Mouse (Mus musculus) heart, embryonic 11.5 days (tissue): Measurements from ENCODE around the gene Map2k6. TPM values are rescaled to one million over a fixed set of nuclear protein-coding genes. Genes with fewer than 3 reads are reported as not detected.

ENCODE experiments used
- ATAC-seq: fragments of 200-750 bp; cut with Nextera tagmentation; replicated peaks from 2 replicates; pipeline ENCODE4 v1.8.0; 2017; ENCODE audit warnings: moderate library complexity; ENCODE audit not compliant: insufficient number of reproducible peaks, low FRiP score, low TSS enrichment
- H3K27ac ChIP-seq: fragments of 300-500 bp; sonication (generic); 2 replicates; pipeline ENCODE4 v1.5.1; 2014; ENCODE audit warnings: mild to moderate bottlenecking, low read depth, low read length
- H3K27me3 ChIP-seq: fragments of 300-500 bp; sonication (generic); 2 replicates; pipeline ENCODE4 v1.6.1; 2014; ENCODE audit warnings: mild to moderate bottlenecking, low read length, mixed read lengths; ENCODE audit not compliant: control insufficient read depth, insufficient read depth
- H3K36me3 ChIP-seq: fragments of 300-500 bp; sonication (generic); 2 replicates; pipeline ENCODE4 v1.6.1; 2014; ENCODE audit warnings: mild to moderate bottlenecking, low read length, moderate library complexity, mixed read lengths; ENCODE audit not compliant: control insufficient read depth, insufficient read depth
- H3K4me1 ChIP-seq: fragments of 300-500 bp; sonication (generic); 2 replicates; pipeline ENCODE4 v1.6.1; 2014; ENCODE audit warnings: low read length; ENCODE audit not compliant: control insufficient read depth, insufficient read depth
- H3K4me2 ChIP-seq: fragments of 300-500 bp; sonication (generic); 2 replicates; pipeline ENCODE4 v1.6.1; 2014; ENCODE audit warnings: mild to moderate bottlenecking, moderate library complexity
- H3K4me3 ChIP-seq: fragments of 300-500 bp; sonication (generic); 2 replicates; pipeline ENCODE4 v1.5.1; 2014; ENCODE audit warnings: low read depth, low read length
- H3K9ac ChIP-seq: fragments of 300-500 bp; sonication (generic); 2 replicates; pipeline ENCODE4 v1.6.1; 2014; ENCODE audit warnings: mild to moderate bottlenecking, low read depth, low read length, moderate library complexity
- H3K9me3 ChIP-seq: fragments of 300-500 bp; sonication (generic); replicated peaks from 2 replicates; pipeline ENCODE4 v1.6.1; 2016; ENCODE audit warnings: low read length; ENCODE audit not compliant: control insufficient read depth
- WGBS: fragments of 180-500 bp; shearing (Covaris S2); extraction: QIAGEN DNeasy Blood & Tissue Kit; methylation state at CpG from one replicate; pipeline ENCODE4 v1.1.7; 2014; ENCODE audit not compliant: insufficient replicate concordance; 5-methylcytosine and 5-hydroxymethylcytosine counted together
- polyA plus RNA-seq: library from polyadenylated mRNA; unstranded; fragments of >200 nt; fragmentation: Nextera tagmentation; extraction: Ambion mirVana; gene quantifications from 2 replicates; pipeline ENCODE4 v1.2.1, GENCODE M21; 2014

Gene Map2k6
- polyA plus RNA-seq, 1 experiment from 2014 or later, result 16.7 TPM

GRCm38 (mm10) chr11:110449183-110449582 lies 50.3 kb downstream of the Map2k6 start:
- Histone ChIP-seq H3K4me1 (peaks cover 17% of the 10 kb centered on the region), H3K4me3 (peak overlapping the region; percentile 37), H3K4me2 (peak overlapping the region; percentile 61), H3K27me3 (peaks cover 2% of the 10 kb centered on the region; the same call in 1 of the 2 replicates), H3K9ac (peak overlapping the region; percentile 2; the same call in 1 of the 2 replicates), H3K9me3 (no peaks in the 10 kb centered on the region), H3K27ac (no peak overlapping the region), H3K36me3 (no peaks in the 10 kb centered on the region)
- no peak for ATAC-seq
- WGBS, result 7% methylated on average over 11 of the region's 11 CpGs

- no peak for ATAC-seq
- Histone ChIP-seq H3K36me3 (no peaks in the 10 kb centered on the region), H3K9me3 (no peaks in the 10 kb centered on the region), H3K4me3 (no peak overlapping the region), H3K4me1 (peaks cover 17% of the 10 kb centered on the region), H3K27me3 (peaks cover 4% of the 10 kb centered on the region; the same call in 1 of the 2 replicates), H3K9ac (no peak overlapping the region), H3K27ac (no peak overlapping the region), H3K4me2 (peak overlapping the region; percentile 22; the same call in 1 of the 2 replicates)
- 63% methylated on average over 15 of the region's 15 CpGs for WGBS
Measured at GRCm38 (mm10) chr11:110450091-110450757, 51.3 kb downstream of the Map2k6 start.

- H3K36me3 ChIP-seq, result no peaks in the 10 kb centered on the region
- peaks cover 4% of the 10 kb centered on the region; the same call in 1 of the 2 replicates for H3K27me3 ChIP-seq
- WGBS, result 83% methylated on average over 4 of the region's 4 CpGs
- no peak overlapping the region for H3K4me3 ChIP-seq
- peaks cover 17% of the 10 kb centered on the region for H3K4me1 ChIP-seq
- no peak overlapping the region for H3K4me2 ChIP-seq
- H3K9me3 ChIP-seq, result no peaks in the 10 kb centered on the region
- H3K27ac ChIP-seq, result no peak overlapping the region
- ATAC-seq, result no peak
- no peak overlapping the region for H3K9ac ChIP-seq
Measured at GRCm38 (mm10) chr11:110450758-110451121, 51.8 kb downstream of the Map2k6 start.

- no peak overlapping the region for H3K4me2 ChIP-seq
- no peaks in the 10 kb centered on the region for H3K36me3 ChIP-seq
- no peak overlapping the region for H3K4me3 ChIP-seq
- peaks cover 17% of the 10 kb centered on the region for H3K4me1 ChIP-seq
- H3K9me3 ChIP-seq, result no peaks in the 10 kb centered on the region
- WGBS, result 67% methylated on average over 7 of the region's 7 CpGs
- no peak for ATAC-seq
- peaks cover 5% of the 10 kb centered on the region; the same call in 1 of the 2 replicates for H3K27me3 ChIP-seq
- H3K27ac ChIP-seq, result no peak overlapping the region
- no peak overlapping the region for H3K9ac ChIP-seq
Measured at GRCm38 (mm10) chr11:110451590-110451989, 52.7 kb downstream of the Map2k6 start.

GRCm38 (mm10) chr11:110453445-110454154 lies 54.7 kb downstream of the Map2k6 start:
- Histone ChIP-seq H3K4me3 (no peak overlapping the region), H3K36me3 (no peaks in the 10 kb centered on the region), H3K4me2 (no peak overlapping the region), H3K4me1 (peaks cover 11% of the 10 kb centered on the region; the same call in 1 of the 2 replicates), H3K27me3 (peaks cover 9% of the 10 kb centered on the region; the same call in 1 of the 2 replicates), H3K9ac (no peak overlapping the region), H3K27ac (no peak overlapping the region), H3K9me3 (no peaks in the 10 kb centered on the region)
- 90% methylated on average over 5 of the region's 5 CpGs for WGBS
- no peak; the same call in 1 of the 2 replicates for ATAC-seq

- Histone ChIP-seq H3K9me3 (no peaks in the 10 kb centered on the region), H3K27me3 (peaks cover 12% of the 10 kb centered on the region), H3K36me3 (no peaks in the 10 kb centered on the region), H3K27ac (no peak overlapping the region), H3K4me2 (no peak overlapping the region), H3K4me3 (no peak overlapping the region), H3K9ac (no peak overlapping the region), H3K4me1 (peaks cover 12% of the 10 kb centered on the region)
- 61% methylated on average over 7 of the region's 7 CpGs for WGBS
- no peak for ATAC-seq
Measured at GRCm38 (mm10) chr11:110457441-110457912, 58.6 kb downstream of the Map2k6 start.

- 5% methylated on average over 2 of the region's 2 CpGs for WGBS
- Histone ChIP-seq H3K4me2 (no peak overlapping the region), H3K4me3 (no peak overlapping the region), H3K27ac (no peak overlapping the region), H3K27me3 (peaks cover 10% of the 10 kb centered on the region), H3K36me3 (no peaks in the 10 kb centered on the region), H3K4me1 (peaks cover 15% of the 10 kb centered on the region), H3K9ac (no peak overlapping the region), H3K9me3 (no peaks in the 10 kb centered on the region)
- no peak for ATAC-seq
Measured at GRCm38 (mm10) chr11:110460480-110460879, 61.6 kb downstream of the Map2k6 start.

GRCm38 (mm10) chr11:110461560-110462331 lies 62.8 kb downstream of the Map2k6 start:
- H3K4me1 ChIP-seq, result peaks cover 15% of the 10 kb centered on the region
- no peaks in the 10 kb centered on the region for H3K9me3 ChIP-seq
- 79% methylated on average over 17 of the region's 17 CpGs for WGBS
- no peak overlapping the region for H3K27ac ChIP-seq
- H3K4me2 ChIP-seq, result no peak overlapping the region
- H3K4me3 ChIP-seq, result no peak overlapping the region
- no peaks in the 10 kb centered on the region for H3K36me3 ChIP-seq
- no peak overlapping the region for H3K9ac ChIP-seq
- peaks cover 8% of the 10 kb centered on the region for H3K27me3 ChIP-seq
- ATAC-seq, result no peak
